Mouse (Mus musculus): ENCODE data around the gene Pakap. TPM values are rescaled to one million over a fixed set of nuclear protein-coding genes. Genes with fewer than 3 reads are reported as not detected.

Pakap gene
- polyA plus RNA-seq, 1 experiment from 2014 or later = 28.4 TPM

DNA sequence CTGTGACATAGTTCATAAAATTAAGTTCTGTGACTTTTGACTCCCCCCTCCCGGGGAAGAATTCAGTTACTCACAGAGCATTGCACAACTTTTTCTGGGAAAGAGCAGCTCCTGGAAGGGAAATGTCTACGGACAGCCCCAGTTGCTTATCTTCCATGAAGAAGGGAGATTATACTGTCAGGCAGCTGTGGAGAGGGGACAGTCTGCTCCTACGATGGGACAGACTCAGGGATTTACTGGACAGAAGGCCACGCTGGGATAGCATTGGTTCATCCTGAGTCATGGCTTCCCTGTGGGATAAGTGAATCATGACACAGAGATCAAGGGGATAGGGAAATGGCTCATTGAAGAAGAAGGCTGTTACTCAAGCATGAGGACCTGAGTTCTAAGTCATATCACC lies 271.4 kb downstream of the Pakap start:
- no peak for ATAC-seq (replicated peaks; ENCODE audit: low FRiP score, low TSS enrichment, low read depth)
- Histone ChIP-seq H3K4me1 (replicated peaks; ENCODE audit: control insufficient read depth, insufficient read depth, low read length) (peaks cover 4% of the 10 kb centered on the region), H3K27ac (ENCODE audit: low read depth) (no peak overlapping the region), H3K36me3 (ENCODE audit: control insufficient read depth, insufficient read depth, low read length) (no peaks in the 10 kb centered on the region), H3K4me2 (ENCODE audit: low read length) (no peak overlapping the region), H3K4me3 (ENCODE audit: low read depth, low read length) (no peak overlapping the region), H3K9ac (ENCODE audit: low read length) (no peak overlapping the region), H3K27me3 (replicated peaks; ENCODE audit: control insufficient read depth, insufficient read depth, low read length) (no peaks in the 10 kb centered on the region), H3K9me3 (ENCODE audit: control insufficient read depth, low read length) (no peaks in the 10 kb centered on the region)
- DNase-seq (ENCODE audit: low spot score) = no peak
- 71% methylated on average over 4 of the region's 4 CpGs for WGBS

DNA sequence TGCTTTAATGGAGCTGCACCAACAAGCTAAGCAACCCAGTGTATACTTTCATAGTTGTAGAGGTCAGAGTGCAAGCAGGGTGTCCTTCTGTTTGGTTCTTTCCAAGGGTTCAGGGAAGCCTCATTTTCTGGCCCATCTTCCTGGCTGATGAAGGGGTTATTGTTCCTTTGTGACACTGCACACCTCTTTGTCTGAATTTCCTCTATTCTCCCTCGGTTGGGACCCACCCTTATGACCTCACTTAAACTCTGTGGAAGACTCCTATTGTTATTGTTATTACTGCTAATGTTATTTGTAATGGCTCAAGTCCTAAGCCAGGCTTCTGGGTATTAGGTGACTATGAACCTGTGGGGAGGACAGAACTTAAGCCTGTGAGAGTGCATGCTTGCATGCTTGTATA lies 273.9 kb downstream of the Pakap start:
- Histone ChIP-seq H3K9me3 (ENCODE audit: control insufficient read depth, low read length) (no peaks in the 10 kb centered on the region), H3K4me2 (ENCODE audit: low read length) (no peak overlapping the region), H3K27me3 (replicated peaks; ENCODE audit: control insufficient read depth, insufficient read depth, low read length) (no peaks in the 10 kb centered on the region), H3K9ac (ENCODE audit: low read length) (no peak overlapping the region), H3K27ac (ENCODE audit: low read depth) (no peak overlapping the region), H3K4me1 (replicated peaks; ENCODE audit: control insufficient read depth, insufficient read depth, low read length) (peaks cover 20% of the 10 kb centered on the region), H3K4me3 (ENCODE audit: low read depth, low read length) (no peak overlapping the region), H3K36me3 (ENCODE audit: control insufficient read depth, insufficient read depth, low read length) (no peaks in the 10 kb centered on the region)
- no peak for DNase-seq (ENCODE audit: low spot score)
- 70% methylated on average over 1 of the region's 1 CpGs for WGBS
- ATAC-seq (replicated peaks; ENCODE audit: low FRiP score, low TSS enrichment, low read depth) = no peak

DNA sequence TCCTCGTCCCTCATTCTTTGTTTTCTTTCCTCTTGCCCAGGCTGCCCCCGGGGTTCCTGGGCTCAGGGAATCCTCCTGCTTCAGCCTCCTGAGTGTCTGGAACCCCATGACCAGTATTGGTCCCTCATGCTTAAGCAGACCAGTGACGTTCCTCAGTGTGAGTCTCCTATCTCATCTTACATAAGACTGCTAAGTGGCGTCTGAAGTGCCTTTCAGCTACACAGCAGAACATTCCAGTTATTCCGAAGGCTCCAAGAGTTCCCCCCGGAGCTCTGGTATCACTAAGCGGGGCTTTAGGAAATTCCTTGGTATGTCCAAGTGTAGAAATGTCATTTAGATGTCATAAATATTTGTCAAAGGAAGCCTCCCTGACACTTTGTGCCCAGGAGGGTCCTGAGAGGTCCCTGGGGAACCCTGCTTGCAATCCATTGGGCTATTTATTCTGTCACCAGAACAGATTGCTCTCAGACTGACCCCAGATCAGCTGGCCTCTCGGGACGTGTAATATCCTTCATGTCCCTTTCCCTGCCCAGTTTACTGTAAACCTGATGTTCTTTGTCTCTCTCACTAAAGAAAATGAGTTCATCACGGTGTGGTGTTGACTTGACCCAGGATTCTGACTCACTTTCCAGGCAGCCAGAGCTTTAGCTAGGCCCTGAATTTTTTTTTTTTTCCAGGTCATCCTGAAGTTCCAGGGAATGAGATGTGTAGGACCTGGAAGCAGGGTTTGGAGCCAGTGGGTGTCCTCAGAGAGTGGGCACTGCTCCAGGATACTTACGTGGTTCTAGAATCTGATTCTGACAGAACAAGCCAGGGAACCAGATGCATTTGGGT lies 274.7 kb downstream of the Pakap start:
- Histone ChIP-seq H3K4me1 (replicated peaks; ENCODE audit: control insufficient read depth, insufficient read depth, low read length) (peaks cover 27% of the 10 kb centered on the region), H3K27ac (ENCODE audit: low read depth) (no peak overlapping the region), H3K27me3 (replicated peaks; ENCODE audit: control insufficient read depth, insufficient read depth, low read length) (no peaks in the 10 kb centered on the region), H3K9ac (ENCODE audit: low read length) (no peak overlapping the region), H3K4me2 (ENCODE audit: low read length) (no peak overlapping the region), H3K4me3 (ENCODE audit: low read depth, low read length) (no peak overlapping the region), H3K36me3 (ENCODE audit: control insufficient read depth, insufficient read depth, low read length) (no peaks in the 10 kb centered on the region), H3K9me3 (ENCODE audit: control insufficient read depth, low read length) (no peaks in the 10 kb centered on the region)
- DNase-seq (ENCODE audit: low spot score) (no peak), ATAC-seq (replicated peaks; ENCODE audit: low FRiP score, low TSS enrichment, low read depth) (no peak)
- 73% methylated on average over 11 of the region's 11 CpGs for WGBS

DNA sequence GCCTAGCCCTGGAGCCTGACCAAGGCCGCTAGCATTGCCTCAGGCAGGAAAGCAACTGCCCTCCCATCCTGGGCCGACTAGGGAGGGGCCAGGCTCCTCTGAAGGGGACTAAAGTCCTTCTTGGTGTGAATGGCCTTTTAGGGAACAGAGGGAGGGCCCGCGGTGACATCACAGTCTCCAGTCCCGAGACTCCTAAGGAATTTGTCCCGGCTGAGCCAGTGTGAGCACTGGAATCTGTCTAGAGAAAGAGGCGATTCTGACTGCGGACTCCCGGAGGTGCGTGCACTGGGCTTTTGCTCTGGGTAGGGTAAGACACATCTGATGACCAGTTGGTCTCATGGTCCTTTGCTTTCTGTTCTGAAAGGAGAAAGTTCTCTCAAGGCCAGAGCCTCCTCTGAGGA lies 277.1 kb downstream of the Pakap start:
- H3K9me3 ChIP-seq (ENCODE audit: control insufficient read depth, low read length) = no peaks in the 10 kb centered on the region
- H3K4me3 ChIP-seq (ENCODE audit: low read depth, low read length) = peak overlapping the region; percentile 47
- H3K9ac ChIP-seq (ENCODE audit: low read length) = peak overlapping the region; percentile 60
- DNase-seq (ENCODE audit: low spot score) = peak; percentile 82
- ATAC-seq (replicated peaks; ENCODE audit: low FRiP score, low TSS enrichment, low read depth) = peak; percentile 84
- WGBS = 5% methylated on average over 10 of the region's 10 CpGs
- peak overlapping the region; percentile 62 for H3K4me2 ChIP-seq (ENCODE audit: low read length)
- H3K27ac ChIP-seq (ENCODE audit: low read depth) = peak overlapping the region; percentile 95
- H3K27me3 ChIP-seq (replicated peaks; ENCODE audit: control insufficient read depth, insufficient read depth, low read length) = no peaks in the 10 kb centered on the region
- H3K4me1 ChIP-seq (replicated peaks; ENCODE audit: control insufficient read depth, insufficient read depth, low read length) = peaks cover 33% of the 10 kb centered on the region
- H3K36me3 ChIP-seq (ENCODE audit: control insufficient read depth, insufficient read depth, low read length) = peaks cover 6% of the 10 kb centered on the region

DNA sequence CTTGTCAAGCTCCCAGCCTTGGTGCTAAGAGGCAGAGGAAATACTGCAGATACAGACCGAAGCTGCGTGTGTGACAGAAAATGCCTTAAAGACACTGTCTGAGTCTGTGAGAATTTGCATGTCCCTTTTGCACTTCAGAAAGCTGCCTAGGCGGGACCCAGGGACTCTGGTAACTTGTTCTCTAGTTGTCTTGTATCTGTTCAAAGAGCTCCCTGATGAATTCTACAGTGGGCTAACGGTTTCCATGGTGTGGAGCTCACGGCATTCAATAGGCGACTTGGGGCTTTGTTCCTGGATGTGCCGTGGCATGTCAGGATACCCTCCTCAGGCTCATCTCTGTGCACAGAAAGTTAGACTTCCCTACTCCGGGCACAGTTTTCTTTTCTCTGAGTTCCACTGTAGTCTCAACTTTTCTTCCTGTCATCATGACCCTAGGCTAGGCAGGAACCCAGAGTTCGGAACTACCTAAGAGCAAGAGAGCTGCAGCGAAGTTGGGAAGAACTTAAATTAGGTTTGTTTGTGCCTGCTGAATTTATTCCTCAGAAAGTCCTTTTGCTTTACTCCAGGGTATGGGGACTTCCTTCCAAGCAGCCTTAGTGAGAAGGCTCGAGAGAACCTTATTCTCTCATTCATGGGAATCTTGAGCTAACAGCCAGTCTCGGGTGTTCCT lies 277.7 kb downstream of the Pakap start:
- no peak for ATAC-seq (replicated peaks; ENCODE audit: low FRiP score, low TSS enrichment, low read depth)
- Histone ChIP-seq H3K9me3 (ENCODE audit: control insufficient read depth, low read length) (no peaks in the 10 kb centered on the region), H3K27me3 (replicated peaks; ENCODE audit: control insufficient read depth, insufficient read depth, low read length) (no peaks in the 10 kb centered on the region), H3K27ac (ENCODE audit: low read depth) (peak overlapping the region; percentile 95), H3K4me1 (replicated peaks; ENCODE audit: control insufficient read depth, insufficient read depth, low read length) (peaks cover 33% of the 10 kb centered on the region), H3K4me2 (ENCODE audit: low read length) (peak overlapping the region; percentile 62), H3K36me3 (ENCODE audit: control insufficient read depth, insufficient read depth, low read length) (peaks cover 12% of the 10 kb centered on the region), H3K9ac (ENCODE audit: low read length) (peak overlapping the region; percentile 60), H3K4me3 (ENCODE audit: low read depth, low read length) (peak overlapping the region; percentile 47)
- WGBS = 25% methylated on average over 12 of the region's 12 CpGs
- peak; percentile 70 for DNase-seq (ENCODE audit: low spot score)

DNA sequence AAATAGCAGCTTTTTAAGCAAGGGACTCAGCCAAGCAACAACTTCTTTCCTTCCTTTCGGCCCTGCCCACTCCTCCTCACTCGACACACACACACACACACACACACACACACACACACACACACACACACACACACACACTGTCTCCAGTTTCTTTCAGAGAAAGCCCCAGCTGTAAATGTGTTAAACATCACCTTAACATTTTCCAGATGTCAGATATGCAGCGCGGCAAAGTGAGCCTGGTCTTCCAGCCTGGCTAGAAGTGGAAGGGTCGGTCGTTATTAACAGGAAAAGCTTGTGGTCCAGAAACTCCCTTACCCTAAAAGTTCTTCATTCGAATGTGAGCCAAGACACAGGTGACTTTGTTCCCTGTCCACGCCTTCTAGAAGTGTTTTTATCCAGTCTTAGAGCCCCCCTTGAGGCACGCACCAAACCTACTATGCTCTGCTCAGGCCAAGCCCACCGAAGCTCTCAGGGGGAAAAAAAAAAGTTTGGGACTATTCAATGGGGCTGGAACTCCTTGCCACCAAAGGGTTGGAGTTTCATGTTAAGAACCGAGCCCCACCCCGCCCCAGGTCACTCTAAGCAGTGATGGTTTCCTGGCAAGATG lies 278.5 kb downstream of the Pakap start:
- peak overlapping the region; percentile 62 for H3K4me2 ChIP-seq (ENCODE audit: low read length)
- no peaks in the 10 kb centered on the region for H3K9me3 ChIP-seq (ENCODE audit: control insufficient read depth, low read length)
- peak overlapping the region; percentile 95 for H3K27ac ChIP-seq (ENCODE audit: low read depth)
- H3K9ac ChIP-seq (ENCODE audit: low read length) = peak overlapping the region; percentile 60
- peaks cover 37% of the 10 kb centered on the region for H3K4me1 ChIP-seq (replicated peaks; ENCODE audit: control insufficient read depth, insufficient read depth, low read length)
- 20% methylated on average over 11 of the region's 12 CpGs for WGBS
- H3K4me3 ChIP-seq (ENCODE audit: low read depth, low read length) = peak overlapping the region; percentile 47
- H3K36me3 ChIP-seq (ENCODE audit: control insufficient read depth, insufficient read depth, low read length) = peaks cover 12% of the 10 kb centered on the region
- peak; percentile 38; the same call in 1 of the 2 replicates for ATAC-seq (replicated peaks; ENCODE audit: low FRiP score, low TSS enrichment, low read depth)
- no peak for DNase-seq (ENCODE audit: low spot score)
- no peaks in the 10 kb centered on the region for H3K27me3 ChIP-seq (replicated peaks; ENCODE audit: control insufficient read depth, insufficient read depth, low read length)

DNA sequence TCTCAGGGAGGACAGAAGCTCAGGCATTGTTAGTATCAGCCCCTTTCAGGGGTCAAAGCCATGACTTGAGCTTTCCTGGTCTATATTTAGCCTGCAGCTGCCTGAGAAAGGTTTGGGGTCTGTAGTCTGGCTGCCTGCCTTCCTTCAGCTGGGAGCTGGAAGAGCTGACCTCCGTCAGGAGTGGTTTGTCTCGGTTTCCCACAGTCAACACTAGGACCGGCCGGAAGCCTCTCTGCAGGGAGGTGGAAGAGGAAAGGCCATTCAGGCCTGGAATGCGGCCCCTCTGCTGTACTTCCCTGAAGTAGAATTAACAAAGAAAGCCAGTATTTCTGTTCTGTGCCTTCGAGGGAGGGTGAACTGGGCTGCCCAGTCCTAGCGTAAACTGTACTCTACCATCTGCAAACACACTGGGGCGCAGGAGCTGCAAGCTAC lies 279.0 kb downstream of the Pakap start:
- H3K4me2 ChIP-seq (ENCODE audit: low read length) = peak overlapping the region; percentile 62
- 15% methylated on average over 8 of the region's 8 CpGs for WGBS
- H3K27ac ChIP-seq (ENCODE audit: low read depth) = peak overlapping the region; percentile 95
- DNase-seq (ENCODE audit: low spot score) (peak; percentile 65), ATAC-seq (replicated peaks; ENCODE audit: low FRiP score, low TSS enrichment, low read depth) (peak; percentile 35)
- peaks cover 40% of the 10 kb centered on the region for H3K4me1 ChIP-seq (replicated peaks; ENCODE audit: control insufficient read depth, insufficient read depth, low read length)
- H3K36me3 ChIP-seq (ENCODE audit: control insufficient read depth, insufficient read depth, low read length) = peaks cover 12% of the 10 kb centered on the region
- H3K9ac ChIP-seq (ENCODE audit: low read length) = 0 out of 2 replicates have a peak overlapping the region, but pooled peaks have one; percentile 11
- peak overlapping the region; percentile 47 for H3K4me3 ChIP-seq (ENCODE audit: low read depth, low read length)
- no peaks in the 10 kb centered on the region for H3K9me3 ChIP-seq (ENCODE audit: control insufficient read depth, low read length)
- H3K27me3 ChIP-seq (replicated peaks; ENCODE audit: control insufficient read depth, insufficient read depth, low read length) = no peaks in the 10 kb centered on the region

DNA sequence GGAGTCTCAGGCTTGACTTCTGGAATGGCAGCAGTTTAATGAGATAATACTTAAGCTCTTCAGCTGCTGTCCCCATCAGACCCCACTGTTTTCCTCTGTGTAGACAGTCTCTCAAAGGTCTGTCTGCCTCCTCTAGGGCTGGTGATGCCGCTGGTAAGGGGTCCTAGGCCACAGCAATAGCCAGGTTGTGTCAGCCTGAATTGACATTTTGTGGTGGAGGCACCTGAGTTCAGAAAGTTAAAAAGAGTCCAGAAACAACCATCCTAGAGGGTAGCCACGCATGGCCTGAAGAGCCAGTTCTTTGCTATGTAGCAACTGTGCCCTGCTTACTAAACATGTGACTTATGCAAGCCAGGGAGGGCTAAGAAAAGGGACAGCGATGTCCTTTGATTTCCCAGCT lies 279.7 kb downstream of the Pakap start:
- H3K9ac ChIP-seq (ENCODE audit: low read length) = 0 out of 2 replicates have a peak overlapping the region, but pooled peaks have one; percentile 11
- H3K36me3 ChIP-seq (ENCODE audit: control insufficient read depth, insufficient read depth, low read length) = peaks cover 12% of the 10 kb centered on the region
- no peak for DNase-seq (ENCODE audit: low spot score)

More for the DNA sequence above, 279.7 kb downstream of the Pakap start:
- Histone ChIP-seq H3K27ac (ENCODE audit: low read depth) (peak overlapping the region; percentile 95), H3K9me3 (ENCODE audit: control insufficient read depth, low read length) (no peaks in the 10 kb centered on the region), H3K27me3 (replicated peaks; ENCODE audit: control insufficient read depth, insufficient read depth, low read length) (no peaks in the 10 kb centered on the region), H3K4me2 (ENCODE audit: low read length) (peak overlapping the region; percentile 62), H3K4me1 (replicated peaks; ENCODE audit: control insufficient read depth, insufficient read depth, low read length) (peaks cover 40% of the 10 kb centered on the region), H3K4me3 (ENCODE audit: low read depth, low read length) (peak overlapping the region; percentile 47)
- WGBS = 82% methylated on average over 3 of the region's 3 CpGs
- ATAC-seq (replicated peaks; ENCODE audit: low FRiP score, low TSS enrichment, low read depth) = no peak
